Mouse (Mus musculus): Measurements from ENCODE around the gene Fbl. TPM values are rescaled to one million over a fixed set of nuclear protein-coding genes. Genes with fewer than 3 reads are reported as not detected.
"Not testable (repeated sequence)": the region's sequence is repeated elsewhere in the genome, so short reads cannot be mapped to it uniquely, and the experiment has no call there.

The Fbl gene
- polyA plus RNA-seq, 1 experiment from 2014 or later = 167 TPM

GRCm38 (mm10) chr7:28218951-28219740 is 49.6 kb downstream of the Fbl start:
- H3K4me3 ChIP-seq; H3K4me1 ChIP-seq; H3K27ac ChIP-seq; H3K9ac ChIP-seq; H3K27me3 ChIP-seq; H3K36me3 ChIP-seq; ATAC-seq (ENCODE audit: insufficient number of reproducible peaks, insufficient read depth, low FRiP score, low TSS enrichment, low read depth); H3K9me3 ChIP-seq; H3K4me2 ChIP-seq: not testable (repeated sequence)
- 85% methylated on average over 20 of the region's 20 CpGs for WGBS

- H3K9ac ChIP-seq; H3K9me3 ChIP-seq; H3K27me3 ChIP-seq; H3K4me2 ChIP-seq; H3K27ac ChIP-seq; H3K36me3 ChIP-seq; H3K4me1 ChIP-seq; H3K4me3 ChIP-seq; ATAC-seq (ENCODE audit: insufficient number of reproducible peaks, insufficient read depth, low FRiP score, low TSS enrichment, low read depth): not testable (repeated sequence)
- 83% methylated on average over 4 of the region's 4 CpGs for WGBS
Measured at GRCm38 (mm10) chr7:28226836-28227235, 57.3 kb downstream of the Fbl start.

GRCm38 (mm10) chr7:28227421-28227820 is 57.9 kb downstream of the Fbl start:
- not testable (repeated sequence) for ATAC-seq (ENCODE audit: insufficient number of reproducible peaks, insufficient read depth, low FRiP score, low TSS enrichment, low read depth); H3K36me3 ChIP-seq; H3K27ac ChIP-seq; H3K27me3 ChIP-seq; H3K9ac ChIP-seq; H3K9me3 ChIP-seq; H3K4me3 ChIP-seq; H3K4me1 ChIP-seq; H3K4me2 ChIP-seq
- WGBS = 90% methylated on average over 4 of the region's 4 CpGs

Other genes with a start within 250 kb of the Fbl start
- gene Zfp974, start 240.2 kb upstream of the Fbl start, polyA plus RNA-seq (2015; fragmentation: Nextera tagmentation; extraction: Ambion mirVana) = 10.8 and 13.7 TPM in 2 replicates
- 26.5 and 28.1 TPM in 2 replicates for gene Zfp780b, start 190.5 kb upstream of the Fbl start, polyA plus RNA-seq (2015; fragmentation: Nextera tagmentation; extraction: Ambion mirVana)
- 3.9 and 5.2 TPM in 2 replicates for gene Zfp850, start 155.6 kb upstream of the Fbl start, polyA plus RNA-seq (2015; fragmentation: Nextera tagmentation; extraction: Ambion mirVana)
- 313 and 356 TPM in 2 replicates for gene Psmc4, start 119.6 kb upstream of the Fbl start, polyA plus RNA-seq (2015; fragmentation: Nextera tagmentation; extraction: Ambion mirVana)
- 1.5 and 5.8 TPM in 2 replicates for gene Fcgbp, start 98.5 kb upstream of the Fbl start, polyA plus RNA-seq (2015; fragmentation: Nextera tagmentation; extraction: Ambion mirVana)
- 0.03 TPM in 2 replicates for gene 9530053A07Rik, start 40.2 kb upstream of the Fbl start, polyA plus RNA-seq (2015; fragmentation: Nextera tagmentation; extraction: Ambion mirVana)
- gene Dyrk1b, start 9.8 kb downstream of the Fbl start, polyA plus RNA-seq (2015; fragmentation: Nextera tagmentation; extraction: Ambion mirVana) = 14.8 and 14.9 TPM in 2 replicates
- gene Eid2, start 98.2 kb downstream of the Fbl start, polyA plus RNA-seq (2015; fragmentation: Nextera tagmentation; extraction: Ambion mirVana) = 3.6 TPM in 2 replicates
- gene Eid2b, start 108.0 kb downstream of the Fbl start, polyA plus RNA-seq (2015; fragmentation: Nextera tagmentation; extraction: Ambion mirVana) = 19.7 TPM in 2 replicates
- 0.17 TPM in 1 of 2 replicates, not detected in the other for gene Selenov, start 121.5 kb downstream of the Fbl start, polyA plus RNA-seq (2015; fragmentation: Nextera tagmentation; extraction: Ambion mirVana)
- 1.0 and 1.2 TPM in 2 replicates for gene Dll3, start 132.5 kb downstream of the Fbl start, polyA plus RNA-seq (2015; fragmentation: Nextera tagmentation; extraction: Ambion mirVana)
- gene Timm50, start 142.4 kb downstream of the Fbl start, polyA plus RNA-seq (2015; fragmentation: Nextera tagmentation; extraction: Ambion mirVana) = 133 and 134 TPM in 2 replicates
- 88.3 and 93.4 TPM in 2 replicates for gene Supt5, start 169.0 kb downstream of the Fbl start, polyA plus RNA-seq (2015; fragmentation: Nextera tagmentation; extraction: Ambion mirVana)
- 1,032 and 1,091 TPM in 2 replicates for gene Rps16, start 180.9 kb downstream of the Fbl start, polyA plus RNA-seq (2015; fragmentation: Nextera tagmentation; extraction: Ambion mirVana)
- gene Plekhg2, start 202.9 kb downstream of the Fbl start, polyA plus RNA-seq (2015; fragmentation: Nextera tagmentation; extraction: Ambion mirVana) = 102 and 109 TPM in 2 replicates
- 9.7 and 11.0 TPM in 2 replicates for gene Zfp36, start 210.5 kb downstream of the Fbl start, polyA plus RNA-seq (2015; fragmentation: Nextera tagmentation; extraction: Ambion mirVana)
- 40.5 and 53.5 TPM in 2 replicates for gene Med29, start 223.0 kb downstream of the Fbl start, polyA plus RNA-seq (2015; fragmentation: Nextera tagmentation; extraction: Ambion mirVana)
- gene Paf1, start 223.2 kb downstream of the Fbl start, polyA plus RNA-seq (2015; fragmentation: Nextera tagmentation; extraction: Ambion mirVana) = 80.5 and 89.6 TPM in 2 replicates

All from embryonic facial prominence, embryonic 13.5 days (tissue).